Mouse (Mus musculus): ENCODE measurements around the gene Pabpc4. TPM values are rescaled to one million over a fixed set of nuclear protein-coding genes. Genes with fewer than 3 reads are reported as not detected.
A peak's percentile ranks its signal among the peaks of the same experiment; 100 is the strongest.
"Not testable (repeated sequence)": the region's sequence is repeated elsewhere in the genome, so short reads cannot be mapped to it uniquely, and the experiment has no call there.

Gene Pabpc4
- total RNA-seq, 2 experiments from 2014 or later, result 44.4 to 45.0 TPM

DNA sequence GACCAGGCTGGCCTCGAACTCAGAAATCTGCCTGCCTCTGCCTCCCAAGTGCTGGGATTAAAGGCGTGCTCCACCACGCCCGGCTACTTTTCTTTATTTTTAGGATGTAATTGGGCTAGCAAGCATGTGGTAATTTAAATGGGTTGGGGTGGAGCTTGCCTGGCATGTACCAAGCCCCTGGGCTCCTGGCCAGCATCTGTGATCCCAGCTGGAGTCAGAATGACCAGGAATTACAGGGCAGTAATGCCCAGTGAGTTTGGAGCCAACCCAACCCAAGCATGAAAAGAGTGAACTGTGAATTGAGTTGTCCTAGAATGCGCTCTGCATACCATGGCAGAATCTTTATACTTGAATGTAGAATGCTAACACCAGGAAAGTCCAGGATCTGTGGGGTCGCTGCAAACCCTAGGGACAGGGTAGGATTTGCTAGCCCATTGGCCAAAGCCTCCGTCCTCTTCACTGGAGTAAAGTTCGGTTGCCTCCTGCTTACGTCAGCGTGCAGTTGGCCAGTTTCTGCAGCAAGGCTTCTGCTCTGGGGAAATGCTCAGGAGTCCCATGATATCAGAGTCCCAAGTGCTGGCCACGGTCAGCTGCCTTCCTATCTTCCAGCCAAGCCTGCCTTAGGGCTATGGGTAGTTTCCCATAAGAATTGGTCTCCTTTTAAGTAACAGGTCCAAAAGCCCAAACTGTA is 37.0 kb downstream of the Pabpc4 start:
- no peak for DNase-seq

- peak in 1 of 2 experiments; percentile 16 for DNase-seq
These were observed 43.6 kb downstream of the Pabpc4 start for GRCm38 (mm10) chr4:123305789-123306188.

GRCm38 (mm10) chr4:123306999-123307398 is 44.8 kb downstream of the Pabpc4 start:
- no peak for DNase-seq

DNA sequence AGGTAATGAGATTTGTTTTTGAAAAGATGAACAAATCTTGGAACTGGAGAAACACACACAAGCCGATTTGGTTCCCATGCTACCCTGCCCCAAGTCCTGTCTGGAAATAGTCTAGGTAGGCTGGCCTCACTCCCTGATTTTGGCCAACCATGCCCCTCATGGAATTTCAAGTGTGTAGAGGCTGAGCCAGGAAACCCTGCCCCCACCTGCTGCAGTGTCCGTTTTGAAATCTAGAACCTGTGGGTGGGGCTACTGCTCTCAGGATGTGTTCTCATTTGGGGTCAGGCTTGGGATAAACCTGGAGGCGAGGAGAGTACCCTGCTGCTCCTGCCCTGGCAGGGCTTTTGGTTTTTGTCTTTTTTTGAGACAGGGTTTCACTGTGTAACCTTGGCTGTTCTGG is 46.1 kb downstream of the Pabpc4 start:
- no peak for DNase-seq

GRCm38 (mm10) chr4:123311845-123312244 is 49.7 kb downstream of the Pabpc4 start:
- DNase-seq, result no peak

DNA sequence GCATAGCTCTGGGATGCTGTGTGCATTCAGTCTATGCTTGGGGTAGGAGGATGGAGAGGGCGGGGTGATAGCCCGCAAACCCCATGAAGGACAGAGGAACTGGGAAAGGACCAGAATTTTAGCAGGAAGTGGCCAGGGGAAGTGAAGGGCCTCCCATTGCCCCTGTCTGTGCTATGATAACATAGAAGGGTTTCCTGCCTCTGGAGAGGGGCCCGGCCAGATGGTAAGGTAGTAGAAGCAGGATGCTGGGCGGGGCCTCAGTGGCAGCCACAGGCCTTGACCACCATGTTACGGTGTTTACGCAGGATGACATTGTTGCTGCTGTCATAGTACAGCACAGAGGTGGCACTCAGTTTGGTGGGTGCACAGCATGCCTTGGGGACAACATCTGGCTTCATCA is 50.9 kb downstream of the Pabpc4 start:
- no peak for DNase-seq

DNA sequence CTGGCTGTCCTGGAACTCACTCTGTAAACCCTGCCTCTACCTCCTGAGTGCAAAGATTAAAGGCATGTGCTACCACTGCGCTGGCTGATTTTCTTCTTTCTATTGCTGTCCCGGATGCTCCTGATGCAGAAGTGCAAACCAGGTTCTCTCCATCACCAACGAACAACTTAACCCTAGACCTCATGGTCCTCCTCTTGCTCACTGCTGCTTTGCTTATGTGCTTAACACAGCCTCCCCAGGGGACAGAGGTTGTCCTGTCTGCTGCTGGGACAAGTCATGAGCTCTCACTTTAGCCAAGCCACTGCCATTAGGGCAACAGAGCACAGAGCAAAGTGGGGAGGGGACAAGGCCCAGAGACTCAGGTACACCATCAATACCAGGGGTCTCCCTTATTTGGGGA is 52.3 kb downstream of the Pabpc4 start:
- DNase-seq, result no peak

- not testable (repeated sequence) for DNase-seq
These were observed 60.8 kb downstream of the Pabpc4 start for GRCm38 (mm10) chr4:123322910-123323309.

DNA sequence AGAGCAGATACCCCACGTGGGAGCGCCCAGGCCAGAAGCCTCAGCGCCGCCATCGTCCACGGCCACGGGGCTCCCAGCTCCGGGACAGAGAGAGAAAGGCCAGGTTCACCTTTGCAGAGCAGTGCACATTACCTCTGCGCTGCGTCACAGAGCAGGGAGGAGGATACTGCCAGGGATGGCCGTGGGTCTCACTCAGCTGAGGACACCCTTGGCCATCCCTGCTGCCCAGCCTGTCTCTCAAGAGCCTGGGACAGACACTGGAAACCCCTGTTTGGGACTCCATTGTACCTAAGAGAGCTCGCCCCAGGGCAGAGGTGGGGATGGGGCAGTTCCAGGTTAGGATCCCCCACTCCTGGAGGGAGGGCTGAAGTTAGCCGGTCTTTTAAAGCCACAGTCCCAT is 61.4 kb downstream of the Pabpc4 start, which contains the start of gene Oxct2a:
TSS of gene Oxct2a (minus strand) at position 101 of the 400 bp plus-strand sequence.
- DNase-seq, result no peak

DNA sequence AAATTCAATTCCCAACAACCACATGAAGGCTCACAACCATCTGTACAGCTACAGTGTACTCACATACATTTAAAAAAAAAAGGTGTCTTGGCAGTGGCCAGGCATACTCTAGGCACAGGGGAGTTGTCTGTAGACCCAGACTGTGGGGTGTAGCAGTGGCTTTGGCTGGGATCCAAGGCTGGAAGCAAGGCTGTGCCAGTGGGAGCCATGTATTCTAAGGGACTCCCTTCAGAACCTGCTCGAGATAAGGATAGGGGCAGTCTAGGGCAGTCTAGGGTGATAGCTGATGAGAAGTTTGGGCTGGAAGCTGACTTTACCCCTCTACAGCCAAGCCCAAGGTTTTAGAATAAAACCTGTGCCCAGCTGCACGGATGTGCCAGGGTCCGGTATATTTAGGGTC is 63.9 kb downstream of the Pabpc4 start:
- DNase-seq, result no peak

DNA sequence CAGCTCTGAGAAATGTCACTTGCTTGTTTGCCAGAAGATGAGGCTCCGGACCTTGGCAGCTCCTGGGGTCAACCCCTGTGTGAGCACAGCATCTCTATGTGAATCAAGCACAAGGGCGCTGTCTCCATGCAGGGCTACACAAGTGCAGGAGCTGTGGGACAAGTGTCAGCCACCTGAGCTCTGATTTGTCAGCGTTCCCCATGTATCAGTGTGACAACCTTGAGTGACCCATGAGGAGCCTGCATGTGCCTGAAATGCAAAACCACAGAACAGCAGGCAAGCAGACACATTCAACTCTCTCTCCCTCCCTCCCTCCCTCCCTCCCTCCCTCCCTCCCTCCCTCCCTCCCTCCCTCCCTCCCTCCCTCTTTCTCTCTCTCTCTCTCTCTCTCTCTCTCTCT is 65.5 kb downstream of the Pabpc4 start:
- no peak for DNase-seq

- DNase-seq, result no peak
These were observed 66.8 kb downstream of the Pabpc4 start for GRCm38 (mm10) chr4:123328946-123329345.

DNA sequence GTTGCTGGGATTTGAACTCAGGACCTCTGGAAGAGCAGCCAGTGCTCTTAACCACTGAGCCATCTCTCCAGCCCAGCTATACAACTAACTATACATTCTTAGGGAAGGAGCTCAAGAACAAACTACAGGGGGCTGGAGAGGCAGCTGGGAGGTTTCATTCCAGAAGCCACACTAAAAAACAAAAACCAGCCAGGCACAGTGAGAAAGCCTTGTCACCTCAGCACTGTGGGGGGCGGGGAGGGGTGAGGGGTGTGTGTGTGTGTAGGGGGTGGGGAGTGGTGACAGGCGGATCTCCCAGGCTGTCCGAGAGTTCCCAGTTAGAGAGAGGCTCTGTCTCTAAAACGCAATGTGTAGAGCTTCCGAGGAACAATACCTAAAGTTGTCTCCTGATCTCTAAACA is 69.2 kb downstream of the Pabpc4 start:
- no peak for DNase-seq

GRCm38 (mm10) chr4:123331961-123332360 is 69.8 kb downstream of the Pabpc4 start:
- DNase-seq, result not testable (repeated sequence)

DNA sequence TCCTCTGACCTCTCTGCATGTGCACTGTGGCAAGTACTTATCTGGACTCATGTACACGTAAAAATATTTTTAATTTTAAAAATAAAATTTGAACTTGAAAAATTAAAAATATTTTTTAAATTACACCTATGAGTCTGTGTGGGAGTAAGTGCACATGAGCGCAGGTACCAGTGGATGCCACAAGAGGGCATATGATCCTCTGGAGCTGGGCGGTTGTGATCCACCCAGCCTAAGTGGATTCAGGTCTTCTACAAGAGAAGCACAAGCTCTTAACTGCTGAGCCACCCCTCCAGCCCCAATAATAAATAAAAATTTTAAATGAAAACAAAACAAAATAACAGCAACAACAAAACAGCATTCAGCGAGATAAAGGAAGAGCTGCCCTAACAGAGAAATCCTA is 71.0 kb downstream of the Pabpc4 start:
- DNase-seq, result no peak

DNA sequence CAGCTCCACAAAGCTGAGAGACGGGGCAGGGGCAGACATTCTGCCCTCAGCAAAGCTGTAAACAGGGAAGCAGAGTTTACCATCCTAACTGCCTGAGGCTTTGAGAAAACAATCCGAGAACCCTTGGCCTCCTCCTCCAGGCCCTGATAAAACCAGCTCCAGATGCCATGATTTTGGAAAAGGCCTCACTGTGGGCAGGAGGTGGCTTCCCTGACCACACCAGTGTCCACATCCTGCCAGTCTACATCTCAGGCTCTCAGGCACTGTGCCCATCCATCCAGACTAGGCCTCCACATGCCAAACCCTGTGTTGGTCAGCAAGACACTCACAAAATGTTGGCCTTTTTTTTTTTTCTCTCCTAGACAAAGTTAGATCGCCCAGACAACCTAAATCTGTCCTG is 72.0 kb downstream of the Pabpc4 start:
- DNase-seq, result no peak

DNA sequence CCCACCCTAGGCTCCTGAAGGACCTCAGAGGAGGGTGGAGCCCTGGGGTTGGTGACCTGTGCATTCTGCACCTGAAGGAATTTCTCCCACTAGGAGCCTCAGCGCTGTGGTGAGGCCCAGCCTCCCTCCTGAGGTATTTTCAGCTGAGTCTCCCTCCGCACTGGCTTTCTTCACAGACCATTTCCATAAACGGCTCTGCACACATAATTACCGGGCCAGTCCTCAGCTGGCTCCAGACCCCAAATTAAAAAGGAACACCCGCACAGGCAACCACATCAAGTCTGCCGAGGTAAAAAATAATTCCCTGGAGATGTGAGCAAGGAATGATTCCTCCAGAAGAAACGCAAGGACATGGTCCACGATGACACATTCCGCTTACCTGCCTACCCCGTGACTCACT is 73.1 kb downstream of the Pabpc4 start:
- not testable (repeated sequence) for DNase-seq

DNA sequence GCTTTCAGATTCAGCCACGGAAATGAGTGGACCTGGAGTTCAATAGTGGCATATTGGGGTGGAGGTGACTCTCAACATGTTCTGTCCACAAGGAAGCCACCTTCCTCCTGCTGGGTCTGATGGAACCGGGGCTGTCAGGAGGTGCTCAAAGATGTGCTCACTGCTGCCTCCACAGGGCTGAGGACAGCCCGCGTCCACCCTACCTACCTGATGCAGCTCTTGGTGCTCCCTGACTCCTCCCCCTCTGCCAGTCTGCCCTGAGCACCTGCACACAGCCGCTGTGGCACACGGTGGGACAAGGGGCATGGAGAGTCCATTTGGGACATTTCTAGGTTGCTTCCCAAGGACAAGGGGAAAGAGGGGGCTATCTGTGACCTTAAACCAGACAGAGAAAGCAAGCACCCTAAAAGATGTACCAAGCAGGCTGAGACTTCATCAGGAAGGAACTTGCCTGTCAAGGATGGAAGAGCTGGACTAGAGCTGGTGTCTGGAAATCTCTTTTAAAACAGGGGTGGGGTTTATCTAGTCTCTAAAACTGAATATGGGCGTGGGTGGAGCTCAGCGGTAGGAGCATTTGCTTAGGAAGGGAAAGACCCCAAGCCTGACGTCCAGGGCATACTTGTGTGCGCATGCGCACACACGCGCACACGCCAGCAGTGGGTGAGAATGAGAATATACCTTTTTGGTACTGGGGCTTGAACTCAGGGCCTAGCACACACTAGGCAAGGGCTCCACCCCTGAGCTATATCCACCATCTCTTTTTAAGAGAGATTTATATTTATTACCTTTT is 73.8 kb downstream of the Pabpc4 start:
- DNase-seq, result no peak

DNA sequence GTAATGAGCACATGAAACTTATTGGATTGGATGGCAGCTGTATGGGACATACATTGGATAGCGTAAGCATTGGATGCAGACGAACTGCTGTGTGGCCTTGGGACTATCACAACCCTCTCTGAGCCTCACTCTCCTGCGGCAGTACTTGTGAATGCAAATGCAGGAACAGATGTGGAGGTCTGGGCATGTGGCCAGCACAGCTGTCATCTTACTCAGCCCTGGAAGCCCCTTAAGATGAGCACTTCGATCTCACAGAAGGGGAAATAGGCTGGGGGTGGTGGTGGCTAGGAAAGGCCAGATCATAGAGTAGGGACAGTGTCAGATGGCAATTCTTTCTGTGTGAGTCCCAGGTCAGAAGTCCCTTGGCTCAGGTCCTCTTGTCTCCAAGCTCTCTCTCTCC is 75.5 kb downstream of the Pabpc4 start:
- no peak for DNase-seq

GRCm38 (mm10) chr4:123340232-123340631 is 78.1 kb downstream of the Pabpc4 start:
- DNase-seq, result no peak

DNA sequence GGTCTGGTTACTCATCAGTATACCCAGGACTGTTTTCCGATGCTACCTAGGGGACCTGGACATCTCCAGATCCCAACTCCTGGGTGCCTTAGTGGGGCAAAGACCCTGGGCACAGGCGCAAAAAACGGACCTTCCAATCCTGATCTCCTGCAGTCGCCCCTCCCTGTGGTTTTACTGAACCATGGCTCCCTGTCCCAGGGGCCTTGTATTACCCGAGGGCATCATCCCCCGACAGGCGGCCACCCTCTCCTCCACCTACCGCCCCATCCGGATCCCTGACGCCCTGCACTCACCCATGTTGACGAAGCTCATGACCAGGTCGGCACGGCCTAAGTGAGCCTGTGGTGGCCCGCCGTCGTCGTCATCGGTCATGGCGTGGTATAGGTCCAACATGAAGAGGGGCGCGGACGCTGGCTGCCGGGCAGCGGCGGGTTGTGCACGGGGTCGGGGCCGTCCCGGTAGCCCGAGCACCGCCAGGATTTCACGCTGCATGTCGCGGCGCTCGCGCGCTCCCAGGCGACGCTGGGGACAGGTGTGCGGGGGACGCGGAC is 80.0 kb downstream of the Pabpc4 start:
- DNase-seq, result no peak

- DNase-seq, result peak in 1 of 2 experiments; percentile 26
These were observed 80.7 kb downstream of the Pabpc4 start, which contains the start of gene Bmp8a for GRCm38 (mm10) chr4:123342642-123343470. TSS of gene Bmp8a (minus strand) at chr4:123343252.

- DNase-seq, result no peak
These were observed 81.3 kb downstream of the Pabpc4 start for GRCm38 (mm10) chr4:123343471-123343789.
